Mouse (Mus musculus) ES-Bruce4 (cell line): ENCODE results near the gene Krtap1-3. TPM values are rescaled to one million over a fixed set of nuclear protein-coding genes. Genes with fewer than 3 reads are reported as not detected.

ENCODE experiments used
- H3K27ac ChIP-seq: 2 replicates; pipeline ENCODE4 v1.5.1; 2012; ENCODE audit warnings: low read length, inconsistent platforms; ENCODE audit not compliant: insufficient read depth
- H3K27me3 ChIP-seq: 2 replicates; pipeline ENCODE4 v1.6.1; 2012; ENCODE audit warnings: mild to moderate bottlenecking, low read length, inconsistent platforms; ENCODE audit not compliant: control insufficient read depth, poor library complexity, insufficient read depth, severe bottlenecking
- H3K36me3 ChIP-seq: 2 replicates; pipeline ENCODE4 v1.6.1; 2012; ENCODE audit warnings: inconsistent platforms, mild to moderate bottlenecking, low read length, moderate library complexity; ENCODE audit not compliant: control insufficient read depth, poor library complexity, insufficient read depth, severe bottlenecking
- H3K4me1 ChIP-seq: one replicate; pipeline ENCODE4 v1.8.1; 2011; ENCODE audit warnings: low read length; ENCODE audit not compliant: control insufficient read depth, insufficient read depth
- H3K4me3 ChIP-seq: 2 replicates; pipeline ENCODE4 v1.5.1; 2011; ENCODE audit warnings: low read depth, mild to moderate bottlenecking, low read length
- H3K9ac ChIP-seq: 2 replicates; pipeline ENCODE4 v1.6.1; 2012; ENCODE audit warnings: low read depth, mild to moderate bottlenecking, inconsistent platforms; ENCODE audit not compliant: poor library complexity, severe bottlenecking
- H3K9me3 ChIP-seq: replicated peaks from 2 replicates; pipeline ENCODE4 v1.6.1; 2012; ENCODE audit warnings: mild to moderate bottlenecking, low read length, inconsistent platforms; ENCODE audit not compliant: control insufficient read depth, poor library complexity, insufficient read depth, severe bottlenecking
- CTCF ChIP-seq: IDR thresholded peaks from one replicate; pipeline ENCODE4 v1.8.1; 2011; ENCODE audit warnings: low read depth, low read length
- EP300 ChIP-seq: IDR thresholded peaks from 2 replicates; pipeline ENCODE4 v1.6.1; 2011; ENCODE audit warnings: low read depth, low read length; ENCODE audit not compliant: insufficient read depth
- POLR2A ChIP-seq: IDR thresholded peaks from one replicate; pipeline ENCODE4 v1.8.1; 2011; ENCODE audit warnings: low read length; ENCODE audit not compliant: insufficient read depth
- polyA plus RNA-seq: library from polyadenylated mRNA; stranded (reverse); fragments of >200 nt; gene quantifications from 2 replicates; pipeline ENCODE4 v1.2.4, GENCODE M21; 2011; ENCODE audit warnings: low read depth; ENCODE audit not compliant: missing spikeins, insufficient read depth, insufficient read length

Gene Krtap1-3
- not detected in 2 replicates for polyA plus RNA-seq

DNA sequence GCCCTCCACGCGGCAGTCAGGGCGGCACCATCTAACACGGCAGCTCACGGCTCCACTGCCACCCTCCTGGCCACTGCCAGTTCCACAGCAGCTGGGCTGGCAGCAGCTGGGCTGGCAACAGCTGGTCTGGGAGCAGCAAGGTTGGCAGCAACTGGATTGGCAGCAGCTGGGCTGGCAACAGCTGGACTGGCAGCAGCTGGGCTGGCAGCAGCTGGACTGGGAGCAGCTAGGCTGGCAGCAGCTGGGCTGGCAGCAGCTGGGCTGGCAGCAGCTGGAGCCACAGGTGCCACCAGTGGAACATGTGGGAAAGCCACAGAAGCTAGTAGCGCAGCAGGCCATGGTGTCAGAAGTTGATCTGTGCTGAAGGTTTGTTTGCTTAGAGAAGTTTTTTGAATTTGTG, at the start of gene Krtap1-3:
Gene Krtap1-3, minus strand, starts transcription at position 359 of the 400 bp plus-strand sequence.
- Histone ChIP-seq H3K27ac (no peak within 1 kb of the TSS), H3K4me3 (no peak within 1 kb of the TSS), H3K4me1 (no peaks in the 10 kb centered on the region), H3K9ac (no peak within 1 kb of the TSS), H3K36me3 (no peaks in the 10 kb centered on the region), H3K9me3 (no peaks in the 10 kb centered on the region), H3K27me3 (no peaks in the 10 kb centered on the region)
- TF ChIP-seq EP300 = no peak
- no peak for TF ChIP-seq CTCF

DNA sequence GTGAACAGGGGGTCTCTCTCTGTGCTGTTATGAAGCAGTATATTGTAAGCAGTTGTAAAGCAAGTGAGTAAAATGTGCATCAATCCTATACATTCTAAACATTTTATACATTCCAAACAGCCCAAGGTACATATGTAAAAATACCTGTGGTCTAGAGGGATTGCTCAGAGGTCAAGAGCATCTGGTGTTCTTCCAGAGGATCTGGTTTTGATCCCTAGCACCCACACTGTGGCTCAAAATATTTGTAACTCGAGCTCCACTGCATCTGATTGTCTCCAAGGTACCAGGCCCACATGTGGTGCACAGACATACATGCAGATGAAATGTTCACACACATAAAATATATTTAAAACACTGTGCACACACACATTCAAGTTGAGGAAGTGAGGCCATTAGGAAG, 49.8 kb upstream of the Krtap1-3 start:
- Histone ChIP-seq H3K27ac (no peak overlapping the region), H3K36me3 (no peaks in the 10 kb centered on the region), H3K27me3 (no peaks in the 10 kb centered on the region), H3K4me3 (no peak overlapping the region), H3K4me1 (no peaks in the 10 kb centered on the region), H3K9ac (no peak overlapping the region), H3K9me3 (no peaks in the 10 kb centered on the region)
- TF ChIP-seq CTCF (no peak), EP300 (no peak)

DNA sequence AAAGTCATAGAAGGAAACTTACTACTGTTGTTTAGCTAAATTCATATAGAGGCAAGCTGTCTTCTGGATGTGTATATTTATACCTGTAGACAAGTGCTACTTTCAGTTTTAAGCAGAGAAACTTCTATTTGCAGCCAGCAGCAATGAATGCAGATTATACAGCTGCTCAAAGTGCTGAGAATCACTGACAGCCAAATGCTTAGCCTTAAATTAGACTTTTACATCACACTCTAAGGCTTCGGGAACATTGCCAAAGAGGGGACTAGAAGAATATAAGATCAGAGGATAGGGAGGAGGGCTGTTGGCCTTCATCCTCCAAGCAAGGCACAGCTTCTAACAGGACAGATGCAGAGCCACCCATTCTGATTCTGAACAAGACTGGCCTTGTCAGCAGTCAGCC, 45.9 kb upstream of the Krtap1-3 start:
- Histone ChIP-seq H3K9me3 (no peaks in the 10 kb centered on the region), H3K9ac (no peak overlapping the region), H3K27ac (no peak overlapping the region), H3K36me3 (no peaks in the 10 kb centered on the region), H3K27me3 (no peaks in the 10 kb centered on the region), H3K4me3 (no peak overlapping the region), H3K4me1 (no peaks in the 10 kb centered on the region)
- TF ChIP-seq EP300 (no peak), POLR2A (no peak), CTCF (no peak)

DNA sequence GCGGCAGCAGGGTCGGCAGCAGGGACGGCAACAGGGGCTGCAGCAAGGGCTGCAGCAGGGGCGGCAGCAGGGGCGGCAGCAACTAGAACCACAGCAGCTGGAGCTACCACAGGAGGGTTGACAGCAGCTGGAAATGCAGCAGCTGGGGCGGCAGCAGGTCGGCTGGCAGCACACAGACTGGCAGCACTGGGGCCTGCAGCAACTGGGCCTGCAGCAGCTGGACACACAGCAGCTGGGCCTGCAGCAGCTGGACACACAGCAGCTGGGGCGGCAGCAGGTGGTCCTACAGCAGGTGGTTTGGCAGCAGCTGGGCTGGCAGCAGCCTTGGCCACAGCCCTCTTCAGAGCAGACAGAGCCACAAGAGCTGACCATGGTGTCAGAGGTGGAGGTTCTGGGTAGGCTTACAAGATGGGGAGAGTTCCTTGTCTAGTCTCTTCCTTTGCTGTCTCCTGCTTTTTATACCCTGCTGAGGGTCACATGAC, 43.6 kb upstream of the Krtap1-3 start, which contains the start of gene Krtap4-2:
Gene Krtap4-2, minus strand, starts transcription at position 432 of the 482 bp plus-strand sequence.
- H3K36me3 ChIP-seq = no peaks in the 10 kb centered on the region
- H3K27ac ChIP-seq = no peak within 1 kb of the TSS
- TF ChIP-seq CTCF = no peak
- TF ChIP-seq POLR2A = no peak
- no peak for TF ChIP-seq EP300

DNA sequence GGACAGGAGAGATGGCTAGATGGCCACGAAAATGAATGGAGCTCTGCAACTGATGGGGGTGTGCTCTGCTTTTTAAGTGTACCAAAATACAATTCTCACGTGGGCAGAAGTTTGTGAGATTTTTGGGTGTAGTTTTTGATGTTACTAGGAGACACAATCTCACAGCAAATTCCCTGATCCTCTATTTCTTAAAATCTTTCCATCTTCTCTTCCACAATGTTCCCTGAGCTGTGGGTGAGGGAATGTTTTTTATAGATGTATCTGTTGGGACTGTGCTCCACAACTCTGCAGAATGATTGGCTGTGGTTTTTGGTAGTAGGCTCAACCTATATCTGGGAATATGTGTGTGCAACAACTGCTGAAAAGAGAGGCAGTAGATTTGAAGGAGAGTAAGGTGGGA, 42.2 kb upstream of the Krtap1-3 start:
- H3K9me3 ChIP-seq = no peaks in the 10 kb centered on the region
- H3K27ac ChIP-seq = no peak overlapping the region
- no peaks in the 10 kb centered on the region for H3K27me3 ChIP-seq
- TF ChIP-seq CTCF = no peak
- no peak for TF ChIP-seq EP300
- TF ChIP-seq POLR2A = no peak
- no peak overlapping the region for H3K4me3 ChIP-seq
- no peaks in the 10 kb centered on the region for H3K36me3 ChIP-seq
- H3K4me1 ChIP-seq = no peaks in the 10 kb centered on the region
- no peak overlapping the region for H3K9ac ChIP-seq

More for the DNA sequence above, 43.6 kb upstream of the Krtap1-3 start, which contains the start of gene Krtap4-2:
- Histone ChIP-seq H3K4me3 (no peak within 1 kb of the TSS), H3K27me3 (no peaks in the 10 kb centered on the region), H3K4me1 (no peaks in the 10 kb centered on the region), H3K9me3 (no peaks in the 10 kb centered on the region), H3K9ac (no peak within 1 kb of the TSS)

DNA sequence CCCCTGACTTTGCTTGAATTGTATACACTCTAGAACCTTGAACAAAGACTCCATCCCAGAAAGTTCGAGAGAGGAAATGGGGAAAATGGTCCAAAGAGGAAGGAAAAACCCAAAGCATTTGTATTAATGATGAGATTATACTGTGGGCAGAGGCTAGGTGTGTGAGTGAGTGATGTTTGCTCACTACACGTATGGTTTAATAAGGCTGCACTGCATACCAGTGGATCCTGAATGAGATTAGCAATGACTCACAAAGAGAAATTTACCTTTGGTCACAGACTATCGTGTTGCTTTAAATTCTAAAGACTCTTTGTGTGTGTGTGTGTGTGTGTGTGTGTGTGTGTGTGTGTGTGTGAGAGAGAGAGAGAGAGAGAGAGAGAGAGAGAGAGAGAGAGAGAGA, 39.8 kb upstream of the Krtap1-3 start:
- Histone ChIP-seq H3K27me3 (no peaks in the 10 kb centered on the region), H3K4me1 (no peaks in the 10 kb centered on the region), H3K9me3 (no peaks in the 10 kb centered on the region), H3K36me3 (no peaks in the 10 kb centered on the region), H3K4me3 (no peak overlapping the region), H3K9ac (no peak overlapping the region), H3K27ac (no peak overlapping the region)
- TF ChIP-seq EP300 = no peak
- no peak for TF ChIP-seq POLR2A
